Mouse (Mus musculus) olfactory bulb, adult 2 months (tissue): ENCODE measurements at regions not wholly inside any gene's neighbourhood (a gene's known extent, or its start where the extent isn't known, plus 50 kb on each side); places are given as distances from the start of the nearest gene placed in this dataset.

Experiments
- CTCF ChIP-seq: fragments of 200-500 bp; IDR thresholded peaks from 2 replicates; pipeline ENCODE4 v1.5.1; 2012; ENCODE audit warnings: low read depth, mild to moderate bottlenecking, low read length, moderate library complexity; ENCODE audit not compliant: insufficient read depth
- POLR2A ChIP-seq: fragments of 200-500 bp; IDR thresholded peaks from 2 replicates; pipeline ENCODE4 v1.6.1; 2012; ENCODE audit warnings: mild to moderate bottlenecking, low read depth, low read length, moderate library complexity; ENCODE audit not compliant: insufficient read depth

DNA sequence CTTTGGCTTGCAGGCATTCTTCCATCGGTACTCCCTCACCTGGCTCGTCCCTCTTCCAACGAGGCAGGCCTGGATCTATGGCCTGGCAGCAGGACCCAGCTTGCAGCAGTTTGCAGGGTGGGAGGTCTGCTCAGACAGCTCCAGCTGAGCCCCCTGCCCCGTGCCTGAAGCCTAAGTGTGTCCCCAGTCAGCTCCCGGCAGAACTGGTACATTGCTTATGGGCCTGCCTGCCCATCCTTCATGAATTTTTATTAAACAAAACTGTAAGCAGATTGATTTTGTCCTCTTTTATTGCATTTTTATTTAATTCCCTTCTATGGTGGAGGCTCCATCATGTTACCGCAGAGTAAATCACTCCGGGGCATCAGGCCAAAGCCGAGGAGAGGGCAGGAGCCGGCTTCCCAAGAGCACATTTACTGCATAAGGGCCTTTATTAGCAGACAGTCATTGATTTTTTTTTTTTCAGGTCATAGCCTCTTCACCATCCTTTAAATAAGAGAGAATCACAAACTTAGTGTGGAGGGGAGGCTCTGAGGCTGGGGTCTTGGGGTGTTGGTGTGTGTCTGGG is 269.9 kb downstream of the Dhx35 start:
- no peak for TF ChIP-seq POLR2A
- TF ChIP-seq CTCF, result no peak
